Mouse (Mus musculus) olfactory bulb, adult 2 months (tissue): ENCODE results near the gene Yod1.

ENCODE experiments used
- CTCF ChIP-seq: fragments of 200-500 bp; IDR thresholded peaks from 2 replicates; pipeline ENCODE4 v1.5.1; 2012; ENCODE audit warnings: low read depth, mild to moderate bottlenecking, low read length, moderate library complexity; ENCODE audit not compliant: insufficient read depth
- POLR2A ChIP-seq: fragments of 200-500 bp; IDR thresholded peaks from 2 replicates; pipeline ENCODE4 v1.6.1; 2012; ENCODE audit warnings: mild to moderate bottlenecking, low read depth, low read length, moderate library complexity; ENCODE audit not compliant: insufficient read depth

GRCm38 (mm10) chr1:130740227-130740648, 23.1 kb downstream of the Yod1 start:
- no peak for TF ChIP-seq CTCF
- no peak for TF ChIP-seq POLR2A
